Mouse (Mus musculus) hindbrain, embryonic 10.5 days (tissue): ENCODE data around the gene Mettl27. TPM values are rescaled to one million over a fixed set of nuclear protein-coding genes. Genes with fewer than 3 reads are reported as not detected.

Source experiments
- DNase-seq: peaks from one replicate; pipeline ENCODE4 v3.0.0-alpha.2; 2017; ENCODE audit warnings: low spot score
- H3K27ac ChIP-seq: fragments of 300-500 bp; sonication (generic); 2 replicates; pipeline ENCODE4 v1.5.1; 2016; ENCODE audit warnings: mild to moderate bottlenecking, moderate library complexity
- H3K27me3 ChIP-seq: fragments of 300-500 bp; sonication (generic); 2 replicates; pipeline ENCODE4 v1.6.1; 2016; ENCODE audit warnings: mild to moderate bottlenecking; ENCODE audit not compliant: poor library complexity, insufficient read depth, severe bottlenecking
- H3K36me3 ChIP-seq: fragments of 300-500 bp; sonication (generic); 2 replicates; pipeline ENCODE4 v1.6.1; 2016; ENCODE audit warnings: mild to moderate bottlenecking, moderate library complexity
- H3K4me1 ChIP-seq: fragments of 300-500 bp; sonication (generic); replicated peaks from 2 replicates; pipeline ENCODE4 v1.6.1; 2016; ENCODE audit warnings: mild to moderate bottlenecking
- H3K4me3 ChIP-seq: fragments of 300-500 bp; sonication (generic); 2 replicates; pipeline ENCODE4 v1.5.1; 2016; ENCODE audit warnings: mild to moderate bottlenecking, moderate library complexity
- H3K9me3 ChIP-seq: fragments of 300-500 bp; sonication (generic); 2 replicates; pipeline ENCODE4 v1.6.1; 2016; ENCODE audit warnings: mild to moderate bottlenecking, moderate library complexity
- WGBS: fragments of 180-500 bp; shearing (Covaris S2); methylation state at CpG from one replicate; pipeline ENCODE4 v1.1.7; 2016; 5-methylcytosine and 5-hydroxymethylcytosine counted together
- polyA plus RNA-seq: library from polyadenylated mRNA; unstranded; fragments of >200 nt; fragmentation: Nextera tagmentation; extraction: Ambion mirVana; gene quantifications from 2 replicates; pipeline ENCODE4 v1.2.1, GENCODE M21; 2016

Gene Mettl27
- polyA plus RNA-seq, 1 experiment from 2014 or later: 12.6 TPM

DNA sequence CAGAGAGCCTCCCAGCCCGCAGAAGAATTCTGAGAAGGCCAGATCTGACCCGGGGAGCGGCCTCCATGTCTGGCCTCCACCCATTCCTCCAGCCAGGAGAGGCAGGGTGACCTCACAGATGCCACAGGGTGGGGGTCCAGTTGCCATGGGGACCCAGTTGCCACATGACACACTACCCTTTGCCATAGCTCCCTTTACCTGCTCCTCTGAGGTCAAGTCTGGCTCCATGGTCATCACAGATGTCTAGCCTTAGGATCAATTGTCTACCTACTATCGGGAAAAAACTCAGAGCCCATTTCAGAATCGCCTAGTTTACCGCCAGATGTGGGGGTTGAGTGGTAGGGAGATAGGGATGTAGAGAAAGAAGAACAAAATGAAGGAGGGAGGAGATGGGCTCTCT is 25.5 kb upstream of the Mettl27 start, which contains the start of gene Tmem270:
Gene Tmem270, minus strand, starts transcription at position 101 of the 400 bp plus-strand sequence.
- Histone ChIP-seq H3K4me1 (peaks cover 12% of the 10 kb centered on the region), H3K4me3 (no peak within 1 kb of the TSS), H3K27me3 (peaks cover 2% of the 10 kb centered on the region; the same call in 1 of the 2 replicates), H3K27ac (peak within 1 kb of the TSS; percentile 68), H3K36me3 (no peaks in the 10 kb centered on the region), H3K9me3 (no peaks in the 10 kb centered on the region)
- 78% methylated on average over 6 of the region's 6 CpGs for whole genome bisulfite sequencing
- no peak for DNase-seq

DNA sequence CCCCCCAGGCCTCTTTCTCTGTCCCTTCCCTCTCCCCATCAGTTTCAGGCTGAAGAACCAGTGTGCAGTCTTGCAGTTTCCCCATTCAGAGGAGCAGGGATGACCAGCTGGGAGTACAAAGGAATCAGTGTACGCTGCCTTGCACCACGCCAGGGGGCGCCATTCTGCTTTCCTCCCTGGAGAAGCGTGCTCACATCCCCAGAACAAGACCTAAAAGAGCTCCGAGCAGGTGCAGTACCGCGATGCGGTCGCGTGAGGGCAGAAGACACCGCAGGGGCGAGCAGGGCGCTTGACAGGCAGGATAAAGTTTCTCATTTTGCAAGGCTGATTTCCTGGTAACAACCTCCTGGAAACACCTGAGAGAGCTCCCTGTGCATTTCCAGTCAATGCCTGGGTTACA is 25.0 kb upstream of the Mettl27 start:
- Histone ChIP-seq H3K27ac (peak overlapping the region; percentile 68; the same call in 1 of the 2 replicates), H3K36me3 (no peaks in the 10 kb centered on the region), H3K27me3 (no peaks in the 10 kb centered on the region), H3K9me3 (no peaks in the 10 kb centered on the region), H3K4me1 (peaks cover 11% of the 10 kb centered on the region), H3K4me3 (no peak overlapping the region)
- peak; percentile 94 for DNase-seq
- under 1% methylated on average over 13 of the region's 13 CpGs for WGBS

GRCm38 (mm10) chr5:134911901-134912300 is 20.3 kb upstream of the Mettl27 start:
- Histone ChIP-seq H3K27me3 (no peaks in the 10 kb centered on the region; the same call in 1 of the 2 replicates), H3K27ac (no peak overlapping the region), H3K9me3 (no peaks in the 10 kb centered on the region), H3K4me1 (peaks cover 5% of the 10 kb centered on the region), H3K4me3 (no peak overlapping the region), H3K36me3 (no peaks in the 10 kb centered on the region)
- WGBS: 86% methylated on average over 2 of the region's 2 CpGs
- no peak for DNase-seq

GRCm38 (mm10) chr5:134913352-134913751 is 18.8 kb upstream of the Mettl27 start:
- WGBS: 80% methylated on average over 3 of the region's 3 CpGs
- no peaks in the 10 kb centered on the region for H3K36me3 ChIP-seq
- DNase-seq: no peak
- H3K27ac ChIP-seq: no peak overlapping the region
- peaks cover 4% of the 10 kb centered on the region; the same call in 1 of the 2 replicates for H3K9me3 ChIP-seq
- no peaks in the 10 kb centered on the region; the same call in 1 of the 2 replicates for H3K27me3 ChIP-seq
- no peaks in the 10 kb centered on the region for H3K4me1 ChIP-seq
- H3K4me3 ChIP-seq: no peak overlapping the region

DNA sequence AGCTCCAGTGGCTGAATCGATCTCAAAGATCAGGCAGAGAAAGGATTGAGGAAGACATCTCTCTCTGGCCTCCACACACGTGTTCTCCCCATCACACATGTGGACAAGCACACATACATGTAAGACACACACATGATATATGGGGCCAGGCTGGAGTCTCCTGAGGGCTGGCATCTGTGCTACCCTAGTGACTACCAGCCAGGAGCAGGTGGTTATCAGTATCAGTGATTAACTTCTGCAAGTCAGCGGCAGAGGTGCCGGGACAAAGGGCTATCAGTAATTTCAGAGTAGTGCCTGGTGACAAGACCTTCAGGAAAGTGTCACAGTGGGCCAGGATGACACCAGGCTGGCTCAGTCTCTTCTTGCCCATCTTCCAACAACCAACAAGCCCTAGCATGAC is 18.4 kb upstream of the Mettl27 start:
- no peak for DNase-seq
- H3K9me3 ChIP-seq: peaks cover 4% of the 10 kb centered on the region; the same call in 1 of the 2 replicates
- no peaks in the 10 kb centered on the region for H3K4me1 ChIP-seq
- H3K27me3 ChIP-seq: no peaks in the 10 kb centered on the region; the same call in 1 of the 2 replicates
- WGBS: 89% methylated on average over 4 of the region's 4 CpGs
- no peak overlapping the region for H3K4me3 ChIP-seq
- no peak overlapping the region for H3K27ac ChIP-seq
- H3K36me3 ChIP-seq: no peaks in the 10 kb centered on the region

- Histone ChIP-seq H3K36me3 (no peaks in the 10 kb centered on the region), H3K27me3 (no peaks in the 10 kb centered on the region; the same call in 1 of the 2 replicates), H3K9me3 (peaks cover 4% of the 10 kb centered on the region; the same call in 1 of the 2 replicates), H3K4me3 (no peak overlapping the region), H3K4me1 (no peaks in the 10 kb centered on the region), H3K27ac (no peak overlapping the region)
- WGBS: 84% methylated on average over 8 of the region's 8 CpGs
- no peak for DNase-seq
Measured at GRCm38 (mm10) chr5:134914510-134914909, 17.7 kb upstream of the Mettl27 start.

DNA sequence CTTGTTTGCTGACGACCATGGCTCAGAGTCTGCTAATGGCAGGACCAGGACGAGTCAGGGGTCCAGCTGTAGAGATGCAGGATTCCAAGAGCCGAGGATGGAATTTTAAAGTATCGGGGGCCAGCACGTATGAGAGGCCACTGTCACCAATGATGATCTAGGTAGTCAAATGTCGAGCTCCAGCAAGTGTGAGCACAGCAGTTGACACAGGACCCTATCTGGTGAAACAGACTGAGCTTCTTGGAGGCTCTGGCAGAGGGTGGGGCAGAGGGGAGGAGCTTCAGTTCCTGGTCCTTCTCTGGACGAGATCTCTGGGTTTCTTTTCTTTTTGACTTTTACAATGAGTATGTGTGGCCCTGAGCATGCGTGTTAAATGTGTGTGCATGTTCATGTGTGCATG is 16.9 kb upstream of the Mettl27 start, which contains the start of gene Cldn13:
Gene Cldn13, minus strand, starts transcription at position 216 of the 400 bp plus-strand sequence.
- Histone ChIP-seq H3K27ac (no peak within 1 kb of the TSS), H3K27me3 (no peaks in the 10 kb centered on the region; the same call in 1 of the 2 replicates), H3K36me3 (no peaks in the 10 kb centered on the region), H3K4me3 (no peak within 1 kb of the TSS), H3K9me3 (peaks cover 4% of the 10 kb centered on the region; the same call in 1 of the 2 replicates), H3K4me1 (no peaks in the 10 kb centered on the region)
- DNase-seq: no peak
- WGBS: 84% methylated on average over 8 of the region's 8 CpGs

- no peaks in the 10 kb centered on the region for H3K4me1 ChIP-seq
- no peaks in the 10 kb centered on the region; the same call in 1 of the 2 replicates for H3K27me3 ChIP-seq
- peak; percentile 50 for DNase-seq
- H3K27ac ChIP-seq: no peak overlapping the region
- 53% methylated on average over 16 of the region's 16 CpGs for WGBS
- peaks cover 4% of the 10 kb centered on the region; the same call in 1 of the 2 replicates for H3K9me3 ChIP-seq
- H3K36me3 ChIP-seq: no peaks in the 10 kb centered on the region
- H3K4me3 ChIP-seq: no peak overlapping the region
Measured at GRCm38 (mm10) chr5:134918071-134918832, 13.9 kb upstream of the Mettl27 start.

DNA sequence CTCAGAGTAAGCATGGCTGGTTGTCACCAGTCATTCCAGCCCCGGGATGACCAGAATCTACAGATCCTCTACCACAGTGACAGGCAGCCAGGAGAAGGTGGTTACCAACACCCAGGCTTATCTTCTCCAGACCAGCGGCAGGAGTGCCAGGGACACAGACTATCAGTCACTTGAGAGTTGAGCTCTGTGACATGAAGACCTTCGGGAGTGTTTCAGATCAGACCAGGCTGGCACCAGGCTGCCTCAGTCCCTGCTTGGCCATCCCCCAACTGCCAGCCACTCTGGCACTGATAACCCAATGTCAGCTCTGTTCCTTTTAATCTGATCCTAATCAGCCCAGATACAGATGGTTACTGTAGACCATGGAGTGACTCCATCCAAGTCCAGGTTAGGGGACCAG is 13.1 kb upstream of the Mettl27 start:
- 86% methylated on average over 3 of the region's 3 CpGs for WGBS
- DNase-seq: no peak
- Histone ChIP-seq H3K9me3 (peaks cover 4% of the 10 kb centered on the region; the same call in 1 of the 2 replicates), H3K36me3 (no peaks in the 10 kb centered on the region), H3K27me3 (no peaks in the 10 kb centered on the region; the same call in 1 of the 2 replicates), H3K27ac (no peak overlapping the region), H3K4me1 (no peaks in the 10 kb centered on the region), H3K4me3 (no peak overlapping the region)

DNA sequence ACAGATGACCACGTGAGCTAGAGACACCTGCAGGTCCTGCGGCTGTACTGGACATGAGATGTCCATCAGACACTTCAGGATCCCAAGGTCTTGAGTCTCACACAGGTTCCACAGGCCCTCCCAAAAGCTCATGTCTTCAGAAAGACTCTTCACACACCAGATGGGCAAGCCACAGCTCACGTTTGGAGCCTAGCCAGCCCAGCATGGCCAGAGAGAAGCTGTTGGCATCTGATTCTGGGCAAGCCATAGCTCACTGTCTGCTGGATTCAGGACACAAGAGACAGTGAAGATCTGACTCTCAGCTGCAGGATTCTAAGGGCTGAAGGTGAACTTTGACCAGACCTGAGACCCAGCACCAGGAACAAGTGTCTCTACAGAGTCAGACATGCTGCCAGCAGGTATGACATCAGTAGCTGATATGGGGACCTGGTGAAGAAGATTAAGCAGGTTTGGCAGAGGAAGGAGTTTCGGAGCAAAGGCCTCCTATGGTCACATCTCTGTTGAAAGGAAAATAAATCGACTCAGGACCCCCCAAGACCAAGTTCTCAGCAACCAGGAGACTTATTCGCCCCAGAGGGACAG is 12.0 kb upstream of the Mettl27 start:
- WGBS: 84% methylated on average over 6 of the region's 6 CpGs
- DNase-seq: no peak
- H3K9me3 ChIP-seq: peaks cover 4% of the 10 kb centered on the region; the same call in 1 of the 2 replicates
- no peaks in the 10 kb centered on the region for H3K36me3 ChIP-seq
- no peak overlapping the region for H3K4me3 ChIP-seq
- H3K27me3 ChIP-seq: no peaks in the 10 kb centered on the region
- H3K4me1 ChIP-seq: no peaks in the 10 kb centered on the region
- no peak overlapping the region for H3K27ac ChIP-seq

- Histone ChIP-seq H3K4me1 (no peaks in the 10 kb centered on the region), H3K27me3 (no peaks in the 10 kb centered on the region), H3K27ac (no peak overlapping the region), H3K9me3 (peaks cover 4% of the 10 kb centered on the region; the same call in 1 of the 2 replicates), H3K36me3 (no peaks in the 10 kb centered on the region), H3K4me3 (no peak overlapping the region)
- DNase-seq: no peak
- WGBS: 91% methylated on average over 8 of the region's 8 CpGs
Measured at GRCm38 (mm10) chr5:134921106-134921505, 11.1 kb upstream of the Mettl27 start.

- H3K4me3 ChIP-seq: no peak overlapping the region
Measured at GRCm38 (mm10) chr5:134923141-134923540, 9.0 kb upstream of the Mettl27 start.

DNA sequence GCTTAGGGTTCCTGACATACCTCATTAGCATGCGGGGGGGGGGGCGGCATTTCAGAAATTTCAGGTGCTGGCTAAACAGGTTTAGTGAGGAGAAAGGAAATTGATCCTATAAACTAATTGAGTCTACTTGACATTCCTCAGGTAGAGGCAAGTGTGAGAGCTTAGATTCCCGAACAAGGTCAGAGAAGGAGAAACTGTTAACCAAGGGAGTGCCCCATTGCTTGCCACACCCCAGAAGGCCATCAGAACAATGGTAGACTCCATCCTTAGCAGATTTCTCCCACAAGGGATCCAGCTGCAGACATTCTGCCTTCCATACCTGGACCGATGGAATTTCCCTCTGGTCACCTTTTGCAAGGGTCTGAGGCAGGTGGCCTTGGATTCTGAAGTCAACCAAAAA is 5.4 kb upstream of the Mettl27 start:
- no peaks in the 10 kb centered on the region for H3K36me3 ChIP-seq
- no peak for DNase-seq
- 76% methylated on average over 4 of the region's 4 CpGs for WGBS
- H3K27me3 ChIP-seq: no peaks in the 10 kb centered on the region
- no peaks in the 10 kb centered on the region; the same call in 1 of the 2 replicates for H3K4me1 ChIP-seq
- no peak overlapping the region for H3K27ac ChIP-seq
- no peaks in the 10 kb centered on the region for H3K9me3 ChIP-seq
- no peak overlapping the region for H3K4me3 ChIP-seq

More at GRCm38 (mm10) chr5:134923141-134923540, 9.0 kb upstream of the Mettl27 start:
- Histone ChIP-seq H3K36me3 (no peaks in the 10 kb centered on the region), H3K27me3 (no peaks in the 10 kb centered on the region), H3K9me3 (no peaks in the 10 kb centered on the region), H3K27ac (no peak overlapping the region), H3K4me1 (no peaks in the 10 kb centered on the region)
- DNase-seq: no peak
- 70% methylated on average over 6 of the region's 6 CpGs for WGBS
